Mouse (Mus musculus): Measurements from ENCODE around the gene Btbd1.

Btbd1 gene

DNA sequence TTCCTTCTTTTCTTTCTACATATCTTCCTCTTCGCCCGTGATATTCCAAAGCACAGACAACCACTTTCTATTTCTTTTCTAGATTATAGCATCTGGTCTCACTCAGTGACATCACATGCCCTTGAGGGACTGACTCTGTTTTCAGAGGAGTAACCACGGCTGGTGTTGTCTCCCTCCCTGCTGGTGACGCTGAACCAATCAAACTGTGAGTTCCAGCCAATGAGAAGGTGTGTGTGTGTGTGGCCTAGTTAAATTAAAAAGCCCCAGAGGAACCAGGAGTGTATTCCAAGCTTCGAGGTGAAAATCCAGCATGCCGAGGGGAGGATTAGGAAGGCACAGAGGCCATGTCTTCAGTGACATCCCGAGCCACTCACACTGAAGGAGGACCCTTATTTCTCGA lies 17.8 kb upstream of the Btbd1 start:
- H3K4me1 ChIP-seq (replicated peaks; ENCODE audit: low read depth, low read length): 0 out of 2 replicates have a peak, but pooled peaks cover 2% of the 10 kb centered on the region
- no peaks in the 10 kb centered on the region for H3K9me3 ChIP-seq (ENCODE audit: low read length)
- TF ChIP-seq POU5F1 (IDR thresholded peaks at IDR 0.05; ENCODE audit: borderline replicate concordance, low read length) (no peak), CTCF (conservative IDR thresholded peaks at IDR 0.05; ENCODE audit: low read length) (no peak)
- H3K36me3 ChIP-seq (ENCODE audit: insufficient read depth, low read length): no peaks in the 10 kb centered on the region
- H3K4me3 ChIP-seq (replicated peaks; ENCODE audit: low read length): no peak overlapping the region
- H3K27me3 ChIP-seq (ENCODE audit: insufficient read depth, low read length): no peaks in the 10 kb centered on the region; the same call in 1 of the 2 replicates

DNA sequence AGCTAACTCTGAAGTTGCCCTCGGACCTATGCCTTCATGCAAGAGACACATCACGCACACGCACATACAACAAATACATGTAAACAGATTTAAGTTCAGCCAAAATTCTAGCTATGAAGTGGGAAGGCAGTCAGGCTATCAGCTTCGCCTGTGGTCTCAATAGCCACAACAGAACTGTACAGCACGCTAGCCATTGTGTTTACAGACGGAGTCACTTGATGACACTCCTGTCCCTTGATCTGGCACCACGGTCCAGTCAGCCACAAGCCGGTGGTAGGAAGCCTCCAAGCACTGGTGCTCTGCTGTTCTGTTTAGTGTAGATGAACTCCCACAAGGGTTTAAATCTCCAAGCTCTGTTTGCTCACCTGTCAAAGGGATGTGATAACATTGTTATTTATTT lies 16.8 kb upstream of the Btbd1 start:
- Histone ChIP-seq H3K9me3 (ENCODE audit: low read length) (no peaks in the 10 kb centered on the region), H3K4me1 (replicated peaks; ENCODE audit: low read depth, low read length) (0 out of 2 replicates have a peak, but pooled peaks cover 2% of the 10 kb centered on the region), H3K36me3 (ENCODE audit: insufficient read depth, low read length) (no peaks in the 10 kb centered on the region)

DNA sequence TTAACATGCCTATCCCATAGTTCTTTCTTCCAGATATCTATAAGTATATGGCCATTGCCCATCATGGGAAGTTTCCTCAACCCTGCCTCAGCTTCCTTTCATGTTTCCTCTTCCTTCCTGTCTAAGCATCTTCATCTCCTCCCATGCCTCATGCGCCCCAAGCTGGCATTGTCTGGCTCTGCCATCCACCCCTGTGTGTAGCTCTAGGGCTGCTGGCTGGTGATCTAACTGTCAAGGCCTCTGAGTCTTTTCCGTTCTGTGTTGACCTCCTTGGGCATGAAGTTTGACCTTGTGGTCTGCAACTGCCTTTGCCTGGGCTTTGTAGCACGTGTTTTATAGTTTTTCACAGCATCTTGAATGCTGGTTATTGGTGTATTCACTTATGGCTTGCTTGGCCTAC lies 16.1 kb upstream of the Btbd1 start:
- Histone ChIP-seq H3K9me3 (ENCODE audit: low read length) (no peaks in the 10 kb centered on the region), H3K4me1 (replicated peaks; ENCODE audit: low read depth, low read length) (0 out of 2 replicates have a peak, but pooled peaks cover 2% of the 10 kb centered on the region), H3K27me3 (ENCODE audit: insufficient read depth, low read length) (no peaks in the 10 kb centered on the region; the same call in 1 of the 2 replicates), H3K4me3 (replicated peaks; ENCODE audit: low read length) (no peak overlapping the region), H3K36me3 (ENCODE audit: insufficient read depth, low read length) (no peaks in the 10 kb centered on the region)
- TF ChIP-seq CTCF (conservative IDR thresholded peaks at IDR 0.05; ENCODE audit: low read length) (no peak), POU5F1 (IDR thresholded peaks at IDR 0.05; ENCODE audit: borderline replicate concordance, low read length) (no peak), NANOG (IDR thresholded peaks at IDR 0.05; ENCODE audit: borderline replicate concordance, low read length) (no peak)

More for the DNA sequence above, 16.8 kb upstream of the Btbd1 start:
- no peak for TF ChIP-seq NANOG (IDR thresholded peaks at IDR 0.05; ENCODE audit: borderline replicate concordance, low read length)
- TF ChIP-seq CTCF (conservative IDR thresholded peaks at IDR 0.05; ENCODE audit: low read length): no peak
- no peak for TF ChIP-seq POU5F1 (IDR thresholded peaks at IDR 0.05; ENCODE audit: borderline replicate concordance, low read length)
- H3K27me3 ChIP-seq (ENCODE audit: insufficient read depth, low read length): no peaks in the 10 kb centered on the region; the same call in 1 of the 2 replicates
- H3K4me3 ChIP-seq (replicated peaks; ENCODE audit: low read length): no peak overlapping the region

DNA sequence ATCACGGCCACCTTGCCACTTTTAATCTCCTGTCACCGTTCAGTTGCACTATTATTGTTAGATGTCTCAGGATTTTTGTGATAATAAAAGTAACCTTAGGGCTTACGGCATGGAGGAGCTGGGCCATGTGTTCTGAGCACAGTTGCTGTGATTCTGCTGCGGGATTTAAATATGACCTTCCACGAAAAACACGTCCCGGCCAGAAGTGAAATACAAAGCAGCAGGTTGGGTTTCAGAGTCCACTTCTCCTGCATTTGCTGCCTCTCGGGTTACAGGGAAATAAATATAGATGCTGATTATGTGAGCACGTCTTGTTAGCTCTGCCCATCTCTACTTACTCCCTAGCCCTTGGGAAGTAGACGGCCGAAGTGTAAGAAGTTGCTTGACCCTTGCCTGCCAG lies 15.6 kb upstream of the Btbd1 start:
- Histone ChIP-seq H3K27me3 (ENCODE audit: insufficient read depth, low read length) (no peaks in the 10 kb centered on the region; the same call in 1 of the 2 replicates), H3K4me3 (replicated peaks; ENCODE audit: low read length) (no peak overlapping the region), H3K36me3 (ENCODE audit: insufficient read depth, low read length) (no peaks in the 10 kb centered on the region), H3K9me3 (ENCODE audit: low read length) (no peaks in the 10 kb centered on the region), H3K4me1 (replicated peaks; ENCODE audit: low read depth, low read length) (0 out of 2 replicates have a peak, but pooled peaks cover 2% of the 10 kb centered on the region)
- no peak for TF ChIP-seq NANOG (IDR thresholded peaks at IDR 0.05; ENCODE audit: borderline replicate concordance, low read length)
- no peak for TF ChIP-seq CTCF (conservative IDR thresholded peaks at IDR 0.05; ENCODE audit: low read length)
- no peak for TF ChIP-seq POU5F1 (IDR thresholded peaks at IDR 0.05; ENCODE audit: borderline replicate concordance, low read length)

DNA sequence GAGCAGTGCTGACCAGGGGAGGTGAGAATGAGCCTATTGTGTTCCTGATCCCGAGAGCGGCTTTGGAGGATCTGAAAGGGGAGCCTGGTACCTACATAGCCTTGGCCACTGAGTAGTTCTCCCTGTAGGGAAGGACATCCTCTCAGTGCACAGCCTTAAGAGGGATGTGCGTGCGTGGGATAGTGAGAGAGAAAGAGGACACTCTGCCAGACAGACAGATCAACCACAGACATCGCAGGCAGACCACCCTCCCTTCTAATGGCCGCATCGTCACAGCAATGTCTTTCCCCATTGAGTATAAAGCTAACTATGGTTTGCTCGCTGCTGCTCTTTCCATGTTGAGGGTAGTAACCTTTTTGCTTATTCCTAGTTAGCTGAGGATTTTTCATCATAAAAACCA lies 14.7 kb upstream of the Btbd1 start:
- H3K4me1 ChIP-seq (replicated peaks; ENCODE audit: low read depth, low read length): 0 out of 2 replicates have a peak, but pooled peaks cover 2% of the 10 kb centered on the region
- H3K36me3 ChIP-seq (ENCODE audit: insufficient read depth, low read length): no peaks in the 10 kb centered on the region
- H3K27me3 ChIP-seq (ENCODE audit: insufficient read depth, low read length): no peaks in the 10 kb centered on the region; the same call in 1 of the 2 replicates
- H3K4me3 ChIP-seq (replicated peaks; ENCODE audit: low read length): no peak overlapping the region
- TF ChIP-seq NANOG (IDR thresholded peaks at IDR 0.05; ENCODE audit: borderline replicate concordance, low read length): no peak
- TF ChIP-seq POU5F1 (IDR thresholded peaks at IDR 0.05; ENCODE audit: borderline replicate concordance, low read length): no peak
- TF ChIP-seq CTCF (conservative IDR thresholded peaks at IDR 0.05; ENCODE audit: low read length): no peak
- no peaks in the 10 kb centered on the region for H3K9me3 ChIP-seq (ENCODE audit: low read length)

DNA sequence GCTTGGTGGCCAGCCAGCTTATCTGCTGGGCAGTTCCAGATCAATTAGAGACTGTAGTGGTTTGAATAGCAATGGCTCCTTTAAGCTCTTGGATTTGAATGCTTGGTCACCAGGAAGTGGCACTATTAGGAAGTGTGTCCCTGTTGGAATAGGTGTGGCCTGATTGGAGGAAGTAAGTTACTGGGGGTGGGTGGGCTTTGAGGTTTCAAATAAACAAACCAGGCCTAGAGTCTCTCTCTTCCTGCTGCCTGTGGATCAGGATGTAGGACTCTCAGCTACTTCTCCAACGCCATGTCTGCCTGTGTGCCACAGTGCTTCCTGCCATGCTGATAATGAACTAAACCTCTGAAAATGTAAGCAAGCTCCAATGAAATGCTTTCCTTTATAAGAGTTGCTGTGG lies 13.8 kb upstream of the Btbd1 start:
- H3K9me3 ChIP-seq (ENCODE audit: low read length): no peaks in the 10 kb centered on the region
- TF ChIP-seq CTCF (conservative IDR thresholded peaks at IDR 0.05; ENCODE audit: low read length) (no peak), NANOG (IDR thresholded peaks at IDR 0.05; ENCODE audit: borderline replicate concordance, low read length) (no peak), POU5F1 (IDR thresholded peaks at IDR 0.05; ENCODE audit: borderline replicate concordance, low read length) (no peak)
- no peaks in the 10 kb centered on the region for H3K36me3 ChIP-seq (ENCODE audit: insufficient read depth, low read length)
- no peaks in the 10 kb centered on the region; the same call in 1 of the 2 replicates for H3K27me3 ChIP-seq (ENCODE audit: insufficient read depth, low read length)
- 0 out of 2 replicates have a peak, but pooled peaks cover 2% of the 10 kb centered on the region for H3K4me1 ChIP-seq (replicated peaks; ENCODE audit: low read depth, low read length)
- H3K4me3 ChIP-seq (replicated peaks; ENCODE audit: low read length): no peak overlapping the region

DNA sequence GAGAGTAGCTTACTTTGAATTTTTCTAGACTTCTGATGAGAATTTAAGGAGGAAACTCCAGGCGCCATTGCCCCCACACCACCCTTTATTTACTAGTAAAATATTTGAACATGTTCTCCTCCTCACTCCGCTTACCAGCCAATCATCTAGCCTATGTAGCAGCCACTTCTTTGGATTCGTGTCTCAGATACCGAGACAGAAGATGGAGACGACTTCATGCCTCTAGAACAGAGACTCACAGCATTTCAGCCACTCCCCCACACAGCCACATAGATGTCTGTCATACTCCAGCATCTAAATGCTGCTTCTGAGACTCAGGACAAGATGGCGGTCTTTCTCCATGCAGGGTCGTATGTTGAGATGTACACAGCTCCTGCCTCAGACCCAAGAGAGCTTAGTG lies 12.9 kb upstream of the Btbd1 start:
- no peak for TF ChIP-seq POU5F1 (IDR thresholded peaks at IDR 0.05; ENCODE audit: borderline replicate concordance, low read length)
- TF ChIP-seq CTCF (conservative IDR thresholded peaks at IDR 0.05; ENCODE audit: low read length): no peak
- TF ChIP-seq NANOG (IDR thresholded peaks at IDR 0.05; ENCODE audit: borderline replicate concordance, low read length): no peak
- H3K27me3 ChIP-seq (ENCODE audit: insufficient read depth, low read length): no peaks in the 10 kb centered on the region; the same call in 1 of the 2 replicates
- no peak overlapping the region for H3K4me3 ChIP-seq (replicated peaks; ENCODE audit: low read length)
- no peaks in the 10 kb centered on the region for H3K36me3 ChIP-seq (ENCODE audit: insufficient read depth, low read length)
- H3K4me1 ChIP-seq (replicated peaks; ENCODE audit: low read depth, low read length): no peaks in the 10 kb centered on the region
- 0 out of 2 replicates have a peak, but pooled peaks cover under 1% of the 10 kb centered on the region for H3K9me3 ChIP-seq (ENCODE audit: low read length)

DNA sequence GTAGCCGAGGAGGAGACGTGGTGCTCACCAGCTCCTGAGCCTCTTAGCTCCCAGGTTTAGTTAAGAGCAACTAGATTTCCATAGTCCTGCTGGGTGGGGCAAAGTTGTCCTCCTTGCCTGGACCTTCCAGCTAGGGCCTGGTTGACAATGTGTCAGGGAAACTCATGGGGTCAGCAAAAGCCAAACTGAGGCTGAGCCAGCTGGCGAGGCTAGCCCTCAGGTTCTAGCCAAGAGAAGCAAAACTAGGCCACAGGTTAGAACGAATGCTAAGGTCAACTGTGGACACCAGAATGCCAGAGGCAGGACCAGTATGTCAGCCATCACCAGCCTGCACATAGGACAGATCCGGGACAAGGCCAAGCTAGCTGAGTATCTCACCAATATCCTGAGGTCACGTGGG lies 12.2 kb upstream of the Btbd1 start:
- H3K4me1 ChIP-seq (replicated peaks; ENCODE audit: low read depth, low read length): no peaks in the 10 kb centered on the region
- H3K4me3 ChIP-seq (replicated peaks; ENCODE audit: low read length): no peak overlapping the region
- TF ChIP-seq CTCF (conservative IDR thresholded peaks at IDR 0.05; ENCODE audit: low read length) (no peak), POU5F1 (IDR thresholded peaks at IDR 0.05; ENCODE audit: borderline replicate concordance, low read length) (no peak), NANOG (IDR thresholded peaks at IDR 0.05; ENCODE audit: borderline replicate concordance, low read length) (no peak)
- H3K36me3 ChIP-seq (ENCODE audit: insufficient read depth, low read length): no peaks in the 10 kb centered on the region
- H3K9me3 ChIP-seq (ENCODE audit: low read length): peaks cover 7% of the 10 kb centered on the region
- H3K27me3 ChIP-seq (ENCODE audit: insufficient read depth, low read length): no peaks in the 10 kb centered on the region; the same call in 1 of the 2 replicates

DNA sequence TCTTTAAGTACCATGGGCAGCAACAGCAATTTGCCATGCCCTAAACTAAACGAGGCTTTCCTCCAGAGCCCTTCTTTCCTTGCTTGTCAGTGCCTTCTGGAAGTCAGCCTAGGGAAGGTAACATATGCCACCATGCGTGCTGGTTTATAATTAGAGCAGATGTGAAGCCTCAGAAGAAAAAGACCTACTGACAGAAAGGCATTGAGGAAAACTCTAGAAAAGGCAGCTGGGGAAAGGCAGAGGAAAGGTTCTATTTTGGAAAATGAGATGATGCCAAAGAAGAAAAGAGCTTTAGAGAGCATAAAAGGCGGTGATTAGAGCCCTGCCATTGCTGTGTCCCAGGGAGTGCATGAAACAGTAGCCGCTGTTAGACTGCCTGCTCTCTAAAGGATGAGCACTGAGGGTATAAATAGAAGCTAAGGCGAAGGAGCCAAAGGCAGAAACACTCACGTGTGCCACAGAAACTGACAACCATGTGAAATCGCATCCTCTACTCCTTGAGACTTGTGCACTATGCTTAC lies 11.5 kb upstream of the Btbd1 start:
- Histone ChIP-seq H3K27me3 (ENCODE audit: insufficient read depth, low read length) (no peaks in the 10 kb centered on the region; the same call in 1 of the 2 replicates), H3K36me3 (ENCODE audit: insufficient read depth, low read length) (no peaks in the 10 kb centered on the region), H3K4me3 (replicated peaks; ENCODE audit: low read length) (no peak overlapping the region), H3K9me3 (ENCODE audit: low read length) (peaks cover 14% of the 10 kb centered on the region), H3K4me1 (replicated peaks; ENCODE audit: low read depth, low read length) (no peaks in the 10 kb centered on the region)
- TF ChIP-seq CTCF (conservative IDR thresholded peaks at IDR 0.05; ENCODE audit: low read length) (no peak), NANOG (IDR thresholded peaks at IDR 0.05; ENCODE audit: borderline replicate concordance, low read length) (no peak), POU5F1 (IDR thresholded peaks at IDR 0.05; ENCODE audit: borderline replicate concordance, low read length) (no peak)
